Mouse (Mus musculus): ENCODE data around the gene Kif17. TPM values are rescaled to one million over a fixed set of nuclear protein-coding genes. Genes with fewer than 3 reads are reported as not detected.

The Kif17 gene
- polyA plus RNA-seq, 1 experiment = 0.28 TPM

- Histone ChIP-seq H3K27me3 (ENCODE audit: control insufficient read depth, insufficient read depth, low read length) (no peaks in the 10 kb centered on the region), H3K4me3 (ENCODE audit: extremely low read depth, insufficient read depth, insufficient read length) (no peak overlapping the region), H3K27ac (ENCODE audit: insufficient read depth, low read length) (no peak overlapping the region), H3K36me3 (ENCODE audit: control insufficient read depth, insufficient read depth, low read length) (peaks cover 33% of the 10 kb centered on the region), H3K4me1 (ENCODE audit: control insufficient read depth, insufficient read depth, insufficient read length) (peaks cover 4% of the 10 kb centered on the region; the same call in 1 of the 2 replicates)
- TF ChIP-seq CTCF (IDR thresholded peaks at IDR 0.05; ENCODE audit: extremely low read depth, insufficient read depth, insufficient read length, insufficient replicate concordance) (no peak), POLR2A (IDR thresholded peaks at IDR 0.05; ENCODE audit: low read depth, low read length) (no peak)
- no peak for DNase-seq (ENCODE audit: low read depth in 1 of 2, low spot score in 2 of 2)
- 94% methylated on average over 19 of the region's 19 CpGs for WGBS
Observed at GRCm38 (mm10) chr4:138310311-138310910, 60.2 kb downstream of the Kif17 start.

DNA sequence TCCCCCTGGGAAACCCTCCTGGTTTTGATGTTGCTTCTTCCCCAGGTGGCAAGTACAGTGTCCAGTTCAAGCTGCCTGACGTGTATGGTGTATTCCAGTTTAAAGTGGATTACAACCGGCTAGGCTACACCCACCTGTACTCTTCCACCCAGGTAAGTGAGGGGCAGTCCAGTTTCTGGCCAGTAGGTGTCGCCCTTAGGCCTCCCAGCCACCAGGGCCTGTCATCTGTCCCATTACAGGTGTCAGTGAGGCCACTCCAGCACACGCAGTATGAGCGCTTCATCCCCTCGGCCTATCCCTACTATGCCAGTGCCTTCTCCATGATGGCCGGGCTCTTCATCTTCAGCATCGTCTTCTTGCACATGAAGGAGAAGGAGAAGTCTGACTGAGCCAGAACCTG, 61.4 kb downstream of the Kif17 start:
- DNase-seq (ENCODE audit: low read depth in 1 of 2, low spot score in 2 of 2) = peak in 1 of 2 experiments; percentile 54
- Histone ChIP-seq H3K4me1 (ENCODE audit: control insufficient read depth, insufficient read depth, insufficient read length) (no peaks in the 10 kb centered on the region; the same call in 1 of the 2 replicates), H3K27me3 (ENCODE audit: control insufficient read depth, insufficient read depth, low read length) (no peaks in the 10 kb centered on the region), H3K27ac (ENCODE audit: insufficient read depth, low read length) (no peak overlapping the region), H3K4me3 (ENCODE audit: extremely low read depth, insufficient read depth, insufficient read length) (no peak overlapping the region), H3K36me3 (ENCODE audit: control insufficient read depth, insufficient read depth, low read length) (peaks cover 36% of the 10 kb centered on the region)
- TF ChIP-seq POLR2A (IDR thresholded peaks at IDR 0.05; ENCODE audit: low read depth, low read length) (no peak), CTCF (IDR thresholded peaks at IDR 0.05; ENCODE audit: extremely low read depth, insufficient read depth, insufficient read length, insufficient replicate concordance) (peak; percentile 81; the same call in 1 of the 2 replicates)
- 76% methylated on average over 8 of the region's 8 CpGs for WGBS

DNA sequence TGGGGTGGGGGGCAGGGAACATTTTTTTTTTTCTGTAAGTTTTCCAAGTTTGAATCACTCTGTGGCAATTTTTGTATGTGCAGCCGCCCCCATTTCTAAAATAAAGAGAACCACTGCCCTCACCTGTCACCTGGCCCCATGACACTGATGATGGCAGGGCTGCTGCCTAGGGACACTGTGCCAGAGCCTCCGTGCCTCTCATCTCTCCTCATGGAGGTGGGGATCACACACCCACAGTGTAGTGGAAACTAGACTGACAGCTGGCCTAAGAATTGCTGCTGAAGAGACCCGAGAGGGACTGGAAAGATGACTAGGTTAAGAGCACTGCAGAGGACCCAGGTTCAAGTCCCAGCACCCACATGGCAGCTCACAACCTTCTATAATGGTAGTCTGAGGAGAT, 61.9 kb downstream of the Kif17 start:
- no peak for DNase-seq (ENCODE audit: low read depth in 1 of 2, low spot score in 2 of 2)
- Histone ChIP-seq H3K27ac (ENCODE audit: insufficient read depth, low read length) (no peak overlapping the region), H3K4me3 (ENCODE audit: extremely low read depth, insufficient read depth, insufficient read length) (no peak overlapping the region), H3K36me3 (ENCODE audit: control insufficient read depth, insufficient read depth, low read length) (peaks cover 36% of the 10 kb centered on the region), H3K4me1 (ENCODE audit: control insufficient read depth, insufficient read depth, insufficient read length) (no peaks in the 10 kb centered on the region; the same call in 1 of the 2 replicates), H3K27me3 (ENCODE audit: control insufficient read depth, insufficient read depth, low read length) (no peaks in the 10 kb centered on the region)
- WGBS = 91% methylated on average over 3 of the region's 3 CpGs
- TF ChIP-seq CTCF (IDR thresholded peaks at IDR 0.05; ENCODE audit: extremely low read depth, insufficient read depth, insufficient read length, insufficient replicate concordance) = no peak
- TF ChIP-seq POLR2A (IDR thresholded peaks at IDR 0.05; ENCODE audit: low read depth, low read length) = no peak

DNA sequence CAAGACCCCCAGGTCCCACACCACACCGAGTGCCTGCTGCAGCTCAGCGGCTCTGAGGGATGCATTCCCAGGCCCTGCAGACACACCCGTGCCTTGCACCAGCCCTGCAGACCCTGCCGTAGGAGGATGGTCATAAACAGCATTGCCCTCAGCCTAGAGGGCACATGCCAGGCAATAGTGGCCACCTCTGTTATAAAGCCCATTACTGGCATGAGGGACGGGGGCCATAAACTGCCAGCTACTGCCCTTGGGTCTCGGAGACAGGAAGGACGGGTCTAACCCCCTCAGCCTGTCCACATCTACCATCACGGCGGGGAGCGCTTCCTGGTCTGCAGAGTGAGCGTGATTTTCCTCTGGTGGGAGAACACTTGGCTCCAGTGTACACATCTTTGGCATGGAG, 62.8 kb downstream of the Kif17 start:
- 90% methylated on average over 11 of the region's 11 CpGs for WGBS
- H3K27ac ChIP-seq (ENCODE audit: insufficient read depth, low read length) = no peak overlapping the region
- H3K4me1 ChIP-seq (ENCODE audit: control insufficient read depth, insufficient read depth, insufficient read length) = no peaks in the 10 kb centered on the region
- no peaks in the 10 kb centered on the region for H3K27me3 ChIP-seq (ENCODE audit: control insufficient read depth, insufficient read depth, low read length)
- H3K36me3 ChIP-seq (ENCODE audit: control insufficient read depth, insufficient read depth, low read length) = peaks cover 38% of the 10 kb centered on the region
- H3K4me3 ChIP-seq (ENCODE audit: extremely low read depth, insufficient read depth, insufficient read length) = no peak overlapping the region
- no peak for DNase-seq (ENCODE audit: low read depth in 1 of 2, low spot score in 2 of 2)
- TF ChIP-seq CTCF (IDR thresholded peaks at IDR 0.05; ENCODE audit: extremely low read depth, insufficient read depth, insufficient read length, insufficient replicate concordance) (no peak), POLR2A (IDR thresholded peaks at IDR 0.05; ENCODE audit: low read depth, low read length) (no peak)

GRCm38 (mm10) chr4:138313795-138314194, 63.6 kb downstream of the Kif17 start:
- H3K4me3 ChIP-seq (ENCODE audit: extremely low read depth, insufficient read depth, insufficient read length) = no peak overlapping the region
- TF ChIP-seq POLR2A (IDR thresholded peaks at IDR 0.05; ENCODE audit: low read depth, low read length) (no peak), CTCF (IDR thresholded peaks at IDR 0.05; ENCODE audit: extremely low read depth, insufficient read depth, insufficient read length, insufficient replicate concordance) (no peak)
- H3K27ac ChIP-seq (ENCODE audit: insufficient read depth, low read length) = no peak overlapping the region
- peaks cover 37% of the 10 kb centered on the region for H3K36me3 ChIP-seq (ENCODE audit: control insufficient read depth, insufficient read depth, low read length)
- no peaks in the 10 kb centered on the region for H3K27me3 ChIP-seq (ENCODE audit: control insufficient read depth, insufficient read depth, low read length)
- DNase-seq (ENCODE audit: low read depth in 1 of 2, low spot score in 2 of 2) = no peak
- H3K4me1 ChIP-seq (ENCODE audit: control insufficient read depth, insufficient read depth, insufficient read length) = no peaks in the 10 kb centered on the region
- WGBS = 90% methylated on average over 4 of the region's 4 CpGs

GRCm38 (mm10) chr4:138315781-138316180, 65.5 kb downstream of the Kif17 start:
- Histone ChIP-seq H3K27ac (ENCODE audit: insufficient read depth, low read length) (no peak overlapping the region), H3K36me3 (ENCODE audit: control insufficient read depth, insufficient read depth, low read length) (peaks cover 25% of the 10 kb centered on the region), H3K4me3 (ENCODE audit: extremely low read depth, insufficient read depth, insufficient read length) (no peak overlapping the region), H3K27me3 (ENCODE audit: control insufficient read depth, insufficient read depth, low read length) (no peaks in the 10 kb centered on the region), H3K4me1 (ENCODE audit: control insufficient read depth, insufficient read depth, insufficient read length) (no peaks in the 10 kb centered on the region)
- DNase-seq (ENCODE audit: low read depth in 1 of 2, low spot score in 2 of 2) = no peak
- TF ChIP-seq POLR2A (IDR thresholded peaks at IDR 0.05; ENCODE audit: low read depth, low read length) (no peak), CTCF (IDR thresholded peaks at IDR 0.05; ENCODE audit: extremely low read depth, insufficient read depth, insufficient read length, insufficient replicate concordance) (peak; percentile 25; the same call in 1 of the 2 replicates)
- 86% methylated on average over 9 of the region's 9 CpGs for WGBS

- no peak overlapping the region for H3K4me3 ChIP-seq (ENCODE audit: extremely low read depth, insufficient read depth, insufficient read length)
- H3K36me3 ChIP-seq (ENCODE audit: control insufficient read depth, insufficient read depth, low read length) = peaks cover 21% of the 10 kb centered on the region
- H3K27ac ChIP-seq (ENCODE audit: insufficient read depth, low read length) = no peak overlapping the region
- H3K4me1 ChIP-seq (ENCODE audit: control insufficient read depth, insufficient read depth, insufficient read length) = no peaks in the 10 kb centered on the region
- TF ChIP-seq POLR2A (IDR thresholded peaks at IDR 0.05; ENCODE audit: low read depth, low read length) (no peak), CTCF (IDR thresholded peaks at IDR 0.05; ENCODE audit: extremely low read depth, insufficient read depth, insufficient read length, insufficient replicate concordance) (0 out of 2 replicates have a peak, but pooled peaks have one; percentile 4)
- 96% methylated on average over 6 of the region's 6 CpGs for WGBS
- no peak for DNase-seq (ENCODE audit: low read depth in 1 of 2, low spot score in 2 of 2)
- H3K27me3 ChIP-seq (ENCODE audit: control insufficient read depth, insufficient read depth, low read length) = no peaks in the 10 kb centered on the region
Observed at GRCm38 (mm10) chr4:138316369-138316768, 66.1 kb downstream of the Kif17 start.

Data from spleen, adult 2 months (tissue).